Mouse (Mus musculus) kidney, embryonic 14.5 days (tissue): ENCODE data around the gene Slc45a3. TPM values are rescaled to one million over a fixed set of nuclear protein-coding genes. Genes with fewer than 3 reads are reported as not detected.

Experiments used
- ATAC-seq: fragments of 200-750 bp; cut with Nextera tagmentation; 2 replicates; pipeline ENCODE4 v1.8.0; 2017; ENCODE audit warnings: moderate number of reproducible peaks, mild to moderate bottlenecking, moderate TSS enrichment, moderate library complexity; ENCODE audit not compliant: low FRiP score, low TSS enrichment
- H3K27ac ChIP-seq: fragments of 300-500 bp; sonication (generic); 2 replicates; pipeline ENCODE4 v1.5.1; 2014; ENCODE audit warnings: low read depth, mild to moderate bottlenecking, low read length, moderate library complexity, mixed read lengths
- H3K27me3 ChIP-seq: fragments of 300-500 bp; sonication (generic); 2 replicates; pipeline ENCODE4 v1.6.1; 2014; ENCODE audit warnings: mild to moderate bottlenecking, low read length; ENCODE audit not compliant: control insufficient read depth, insufficient read depth
- H3K36me3 ChIP-seq: fragments of 300-500 bp; sonication (generic); 2 replicates; pipeline ENCODE4 v1.6.1; 2014; ENCODE audit warnings: low read length, mixed read lengths; ENCODE audit not compliant: control insufficient read depth, insufficient read depth
- H3K4me1 ChIP-seq: fragments of 300-500 bp; sonication (generic); 2 replicates; pipeline ENCODE4 v1.6.1; 2014; ENCODE audit warnings: low read length, mixed read lengths; ENCODE audit not compliant: control insufficient read depth, insufficient read depth
- H3K4me2 ChIP-seq: fragments of 300-500 bp; sonication (generic); replicated peaks from 2 replicates; pipeline ENCODE4 v1.6.1; 2014; ENCODE audit warnings: low read depth, mild to moderate bottlenecking, low read length
- H3K4me3 ChIP-seq: fragments of 300-500 bp; sonication (generic); 2 replicates; pipeline ENCODE4 v1.5.1; 2014; ENCODE audit warnings: mild to moderate bottlenecking, low read length
- H3K9ac ChIP-seq: fragments of 300-500 bp; sonication (generic); 2 replicates; pipeline ENCODE4 v1.6.1; 2014; ENCODE audit warnings: low read depth, mild to moderate bottlenecking, low read length, moderate library complexity
- H3K9me3 ChIP-seq: fragments of 300-500 bp; sonication (generic); 2 replicates; pipeline ENCODE4 v1.6.1; 2016; ENCODE audit warnings: low read length; ENCODE audit not compliant: control insufficient read depth
- WGBS: fragments of 180-500 bp; shearing (Covaris S2); extraction: QIAGEN DNeasy Blood & Tissue Kit; methylation state at CpG from one replicate; pipeline ENCODE4 v1.1.7; 2014; 5-methylcytosine and 5-hydroxymethylcytosine counted together
- polyA plus RNA-seq: library from polyadenylated mRNA; unstranded; fragments of >200 nt; fragmentation: Nextera tagmentation; extraction: Ambion mirVana; gene quantifications from 2 replicates; pipeline ENCODE4 v1.2.1, GENCODE M21; 2014

Gene Slc45a3
- polyA plus RNA-seq, 1 experiment from 2014 or later, result 7.3 TPM

DNA sequence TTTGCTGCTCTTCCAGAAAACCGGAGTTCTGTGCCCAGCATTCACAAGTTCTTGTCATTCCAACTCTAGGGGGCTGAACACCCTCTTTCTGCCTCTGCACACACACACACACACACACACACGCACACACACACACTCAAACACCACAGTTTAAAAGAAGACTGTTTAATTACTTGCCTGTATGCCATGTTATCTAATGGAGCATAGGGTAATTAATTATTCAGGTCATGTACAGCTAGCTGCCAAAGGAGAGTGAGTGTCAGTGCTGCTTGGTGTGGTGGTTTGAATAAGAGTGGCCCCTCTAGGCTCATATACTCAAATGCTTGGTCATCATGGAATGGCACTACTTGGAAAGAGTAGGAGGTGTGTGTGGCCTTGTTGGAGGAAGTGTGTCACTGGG lies 21.0 kb downstream of the Slc45a3 start:
- Histone ChIP-seq H3K27me3 (no peaks in the 10 kb centered on the region), H3K36me3 (no peaks in the 10 kb centered on the region), H3K4me2 (no peak overlapping the region), H3K4me3 (no peak overlapping the region), H3K9ac (no peak overlapping the region), H3K4me1 (no peaks in the 10 kb centered on the region), H3K27ac (no peak overlapping the region), H3K9me3 (no peaks in the 10 kb centered on the region)
- WGBS, result 86% methylated on average over 2 of the region's 2 CpGs
- ATAC-seq, result no peak

- H3K27ac ChIP-seq, result no peak overlapping the region
- no peak overlapping the region for H3K4me2 ChIP-seq
- no peaks in the 10 kb centered on the region for H3K36me3 ChIP-seq
- H3K4me1 ChIP-seq, result no peaks in the 10 kb centered on the region
- H3K4me3 ChIP-seq, result no peak overlapping the region
- 82% methylated on average over 15 of the region's 15 CpGs for WGBS
- H3K9me3 ChIP-seq, result no peaks in the 10 kb centered on the region
- H3K9ac ChIP-seq, result no peak overlapping the region
- ATAC-seq, result no peak
- H3K27me3 ChIP-seq, result no peaks in the 10 kb centered on the region
Measured at GRCm38 (mm10) chr1:131987432-131987831, 24.7 kb downstream of the Slc45a3 start.

GRCm38 (mm10) chr1:131989476-131989875 lies 26.7 kb downstream of the Slc45a3 start:
- H3K27me3 ChIP-seq, result no peaks in the 10 kb centered on the region
- H3K36me3 ChIP-seq, result no peaks in the 10 kb centered on the region
- no peak overlapping the region for H3K4me3 ChIP-seq
- H3K9ac ChIP-seq, result no peak overlapping the region
- no peak for ATAC-seq
- no peaks in the 10 kb centered on the region for H3K9me3 ChIP-seq
- H3K4me2 ChIP-seq, result no peak overlapping the region
- WGBS, result 59% methylated on average over 4 of the region's 4 CpGs
- no peak overlapping the region for H3K27ac ChIP-seq
- H3K4me1 ChIP-seq, result no peaks in the 10 kb centered on the region

DNA sequence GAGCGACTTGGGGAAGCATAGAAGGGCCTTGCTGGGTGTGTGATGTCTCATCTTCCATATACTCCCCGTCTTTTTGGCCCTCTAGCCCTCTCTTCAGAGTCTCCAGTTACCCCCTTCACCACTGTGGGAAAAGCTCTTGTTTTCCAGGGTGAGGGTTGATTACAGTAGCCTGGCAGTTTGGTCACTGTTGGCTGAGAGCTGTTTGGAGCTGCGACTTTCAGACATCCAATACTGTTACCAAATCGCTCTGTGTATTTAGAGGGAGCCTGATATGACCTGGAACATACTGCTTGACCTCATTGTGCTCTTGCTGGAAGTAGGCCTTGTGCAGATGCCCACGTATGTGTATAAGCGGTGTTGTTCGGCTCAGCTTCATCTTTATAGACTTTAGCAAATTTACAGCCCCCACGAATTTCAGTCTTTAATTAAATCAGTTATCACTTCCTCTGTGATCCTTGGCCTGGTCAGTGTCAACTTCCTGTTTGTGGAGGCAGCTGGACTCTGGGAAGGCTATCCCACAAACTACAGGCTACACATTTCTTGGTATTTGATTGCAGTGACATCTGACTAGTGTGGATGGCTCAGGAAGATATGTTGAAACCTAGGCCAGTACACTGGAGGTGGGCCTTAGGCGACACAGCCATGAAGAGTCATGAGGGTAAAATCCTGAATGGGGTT lies 27.5 kb downstream of the Slc45a3 start:
- H3K4me1 ChIP-seq, result no peaks in the 10 kb centered on the region
- no peak overlapping the region for H3K9ac ChIP-seq
- H3K4me3 ChIP-seq, result no peak overlapping the region
- no peaks in the 10 kb centered on the region for H3K9me3 ChIP-seq
- no peak overlapping the region for H3K27ac ChIP-seq
- H3K27me3 ChIP-seq, result no peaks in the 10 kb centered on the region
- ATAC-seq, result no peak
- H3K4me2 ChIP-seq, result no peak overlapping the region
- WGBS, result 69% methylated on average over 9 of the region's 9 CpGs
- H3K36me3 ChIP-seq, result no peaks in the 10 kb centered on the region

GRCm38 (mm10) chr1:131992561-131993001 lies 29.8 kb downstream of the Slc45a3 start:
- Histone ChIP-seq H3K4me3 (no peak overlapping the region), H3K9me3 (no peaks in the 10 kb centered on the region), H3K4me2 (no peak overlapping the region), H3K27ac (no peak overlapping the region), H3K9ac (no peak overlapping the region), H3K36me3 (no peaks in the 10 kb centered on the region), H3K27me3 (no peaks in the 10 kb centered on the region), H3K4me1 (no peaks in the 10 kb centered on the region)
- WGBS, result 72% methylated on average over 7 of the region's 7 CpGs
- no peak for ATAC-seq

GRCm38 (mm10) chr1:131993169-131994040 lies 30.6 kb downstream of the Slc45a3 start:
- no peak overlapping the region for H3K9ac ChIP-seq
- H3K27me3 ChIP-seq, result no peaks in the 10 kb centered on the region
- H3K27ac ChIP-seq, result no peak overlapping the region
- H3K4me2 ChIP-seq, result no peak overlapping the region
- H3K4me3 ChIP-seq, result no peak overlapping the region
- WGBS, result 84% methylated on average over 12 of the region's 12 CpGs
- H3K36me3 ChIP-seq, result no peaks in the 10 kb centered on the region
- H3K4me1 ChIP-seq, result no peaks in the 10 kb centered on the region
- H3K9me3 ChIP-seq, result no peaks in the 10 kb centered on the region; the same call in 1 of the 2 replicates
- ATAC-seq, result no peak

DNA sequence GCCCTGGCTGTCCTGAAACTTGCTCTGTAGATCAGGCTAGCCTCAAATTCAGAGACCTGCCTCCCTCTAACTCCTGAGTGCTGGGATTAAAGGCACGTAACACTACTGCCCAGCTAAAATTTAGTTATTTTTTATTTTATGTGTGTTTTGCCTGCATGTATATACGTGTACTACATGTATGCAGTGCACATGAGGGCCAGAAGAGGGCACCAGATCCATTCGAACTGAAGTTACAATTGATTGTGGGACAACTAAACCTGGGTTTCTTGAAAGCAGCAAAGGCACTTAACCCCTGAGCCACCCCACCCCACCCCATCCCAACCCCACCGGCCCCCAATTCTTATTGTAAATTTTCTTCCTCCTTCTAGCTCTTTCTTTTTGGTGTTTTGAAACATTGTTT lies 32.3 kb downstream of the Slc45a3 start:
- Histone ChIP-seq H3K36me3 (no peaks in the 10 kb centered on the region), H3K27ac (no peak overlapping the region), H3K4me3 (no peak overlapping the region), H3K4me2 (no peak overlapping the region), H3K4me1 (no peaks in the 10 kb centered on the region), H3K27me3 (no peaks in the 10 kb centered on the region), H3K9me3 (no peaks in the 10 kb centered on the region; the same call in 1 of the 2 replicates), H3K9ac (no peak overlapping the region)
- WGBS, result 38% methylated on average over 4 of the region's 4 CpGs
- ATAC-seq, result 0 out of 2 replicates have a peak, but pooled peaks have one; percentile 32

DNA sequence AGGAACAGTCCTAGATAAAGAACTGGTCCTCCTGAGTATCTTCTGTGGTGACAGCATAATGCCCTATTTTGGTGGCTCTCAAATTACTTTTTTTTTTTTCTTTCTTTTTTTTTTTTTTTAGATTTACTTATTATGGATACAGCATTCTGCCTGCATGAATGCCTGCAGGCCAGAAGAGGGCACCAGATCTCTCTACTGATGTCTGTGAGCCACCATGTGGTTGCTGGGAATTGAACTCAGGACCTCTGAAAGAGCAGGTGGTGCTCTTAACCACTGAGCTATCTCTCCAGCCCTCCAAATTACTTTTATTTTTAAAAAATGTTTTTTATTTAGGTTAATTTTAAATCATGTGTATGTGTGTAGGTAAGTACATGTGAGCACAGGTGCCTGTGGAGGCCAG lies 37.7 kb downstream of the Slc45a3 start:
- ATAC-seq, result no peak
- Histone ChIP-seq H3K4me3 (no peak overlapping the region), H3K4me2 (no peak overlapping the region), H3K27me3 (no peaks in the 10 kb centered on the region), H3K4me1 (no peaks in the 10 kb centered on the region), H3K27ac (no peak overlapping the region), H3K36me3 (no peaks in the 10 kb centered on the region), H3K9me3 (no peaks in the 10 kb centered on the region; the same call in 1 of the 2 replicates), H3K9ac (no peak overlapping the region)

- Histone ChIP-seq H3K27me3 (no peaks in the 10 kb centered on the region), H3K36me3 (no peaks in the 10 kb centered on the region), H3K9ac (no peak overlapping the region), H3K4me3 (no peak overlapping the region), H3K4me2 (no peak overlapping the region), H3K27ac (no peak overlapping the region), H3K4me1 (no peaks in the 10 kb centered on the region), H3K9me3 (no peaks in the 10 kb centered on the region; the same call in 1 of the 2 replicates)
- ATAC-seq, result no peak
- 83% methylated on average over 4 of the region's 4 CpGs for WGBS
Measured at GRCm38 (mm10) chr1:132001880-132002330, 39.1 kb downstream of the Slc45a3 start.
